Mouse (Mus musculus) small intestine, adult 2 months (tissue): Measurements from ENCODE around the gene Thrb.

Source experiments
- CTCF ChIP-seq: fragments of 200-500 bp; IDR thresholded peaks from 2 replicates; pipeline ENCODE4 v1.5.1; 2012; ENCODE audit warnings: low read depth, mild to moderate bottlenecking, control low read depth, inconsistent platforms, low read length, moderate library complexity, mixed read lengths; ENCODE audit not compliant: insufficient replicate concordance, insufficient read length; ENCODE audit errors: extremely low read depth
- POLR2A ChIP-seq: fragments of 200-500 bp; IDR thresholded peaks from 2 replicates; pipeline ENCODE4 v1.6.1; 2012; ENCODE audit warnings: low read depth, mild to moderate bottlenecking, control low read depth, inconsistent platforms, low read length, moderate library complexity

DNA sequence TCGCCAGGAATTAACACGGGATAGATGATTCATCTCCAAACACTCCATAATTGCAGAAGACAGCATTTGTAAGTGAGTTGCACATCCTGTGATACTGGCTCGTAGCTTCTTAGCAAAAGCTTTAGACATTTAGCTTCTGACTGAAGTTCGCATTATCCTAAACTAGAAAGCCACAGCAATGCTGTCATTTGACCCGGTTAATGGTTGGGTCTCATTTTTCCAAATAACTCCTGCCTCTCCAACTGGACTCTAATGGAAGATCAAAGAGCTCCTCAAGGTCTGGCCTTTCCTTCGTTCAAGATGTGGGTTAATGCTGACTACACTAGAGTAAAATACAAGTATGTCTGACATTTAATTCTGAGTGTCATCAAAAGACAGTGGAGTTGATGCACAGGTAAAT lies 208.3 kb downstream of the Thrb start:
- TF ChIP-seq POLR2A = no peak
- no peak for TF ChIP-seq CTCF
